Mouse (Mus musculus): ENCODE results near the gene Syt12.

DNA sequence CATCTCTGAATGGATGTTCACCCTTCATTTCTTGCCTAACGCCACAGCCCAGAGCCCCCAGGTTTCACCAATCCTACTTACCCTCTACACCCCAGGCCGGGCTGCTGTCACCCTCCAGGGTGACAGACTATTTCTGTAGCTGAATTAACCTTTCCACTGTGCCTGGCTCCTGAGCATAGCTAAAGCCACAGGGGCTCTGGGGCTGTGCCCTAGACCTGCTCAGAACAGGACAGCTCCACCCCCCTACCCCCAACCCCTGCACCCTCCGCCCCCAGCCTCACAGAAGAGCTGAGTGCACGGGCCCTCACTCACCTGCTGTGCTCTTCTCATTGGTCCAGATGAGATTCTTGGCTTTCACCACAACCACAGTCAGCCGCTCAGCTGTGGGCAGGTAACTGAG is 25.3 kb downstream of the Syt12 start:
- TF ChIP-seq EP300 (IDR thresholded peaks at IDR 0.05; ENCODE audit: insufficient read depth, low read depth, low read length) (no peak), POLR2A (IDR thresholded peaks at IDR 0.05; ENCODE audit: insufficient read depth, low read length) (no peak)
